8 mouse cellular contexts compared by ENCODE assay signal in the genomic region with DNA sequence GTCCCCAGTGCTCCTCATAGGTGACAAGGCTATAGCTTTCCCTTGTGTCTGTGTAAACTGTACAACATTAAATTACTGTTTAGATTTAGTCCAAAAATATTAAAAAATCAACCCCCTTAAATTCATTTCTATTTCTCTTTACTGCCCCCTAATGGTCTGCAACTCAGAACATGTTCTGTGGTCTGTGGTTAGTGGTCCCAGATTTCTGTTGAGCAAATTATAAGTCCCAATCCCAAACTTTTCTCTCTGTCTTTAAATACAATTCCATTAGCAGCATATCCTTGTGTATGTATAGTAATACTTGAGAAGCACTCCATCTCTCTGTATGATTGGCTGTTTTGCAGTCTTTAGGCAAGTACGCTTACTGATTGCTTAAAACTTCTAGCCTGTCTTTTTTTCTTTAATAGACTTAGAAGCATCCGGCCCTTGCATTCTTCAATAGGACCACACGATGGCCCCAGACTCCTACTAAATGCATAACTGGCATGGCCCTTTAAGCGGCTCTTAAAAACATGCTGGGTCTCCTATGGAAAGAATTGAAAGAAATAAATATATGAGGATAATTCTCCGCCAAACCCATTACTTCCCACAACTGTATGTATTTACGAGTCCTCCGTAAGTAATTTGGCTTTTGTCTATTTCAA. TPM values are rescaled to one million over a fixed set of nuclear protein-coding genes. Genes with fewer than 3 reads are reported as not detected.
DNase-seq lines count a peak whose midpoint lies in the region; ATAC-seq lines count a peak whose summit lies in the region.

No protein-coding gene starts in this region.

- H3K27me3 ChIP-seq in midbrain, embryonic 13.5 days = no peaks in the 10 kb centered on the region

- H3K36me3 ChIP-seq in midbrain, embryonic 13.5 days = no peaks in the 10 kb centered on the region

- no peak overlapping the region for H3K4me3 ChIP-seq in midbrain, embryonic 13.5 days (replicated peaks)

- H3K4me2 ChIP-seq in midbrain, embryonic 13.5 days (replicated peaks) = no peak overlapping the region

- H3K4me1 ChIP-seq in midbrain, embryonic 13.5 days (replicated peaks) = no peaks in the 10 kb centered on the region

- DNase-seq in cerebellum, postnatal 10 days = peak; percentile 53 to 61
- DNase-seq in cerebellum, adult 11-12 months = no peak
- peak; percentile 15 for DNase-seq in 3134 (ENCODE audit: extremely low read depth, insufficient read length, low spot score)
- peak; percentile 55 for DNase-seq in adrenal gland, postnatal 10 days
- peak; percentile 67 to 71 for DNase-seq in kidney, postnatal 4 days
- DNase-seq in thymus, postnatal 25 days = peak; percentile 30

- no peaks in the 10 kb centered on the region for H3K9me3 ChIP-seq in midbrain, embryonic 13.5 days

- no peak overlapping the region for H3K9ac ChIP-seq in midbrain, embryonic 13.5 days (replicated peaks)

- 54% methylated on average over 7 of the region's 7 CpGs for WGBS in midbrain, embryonic 13.5 days

- peak; percentile 83 for ATAC-seq in granulocyte monocyte progenitor cell, adult 5-6 weeks (replicated peaks; ENCODE audit: poor library complexity, severe bottlenecking)
- ATAC-seq in midbrain, embryonic 13.5 days = peak; percentile 27

- no peak overlapping the region for H3K27ac ChIP-seq in midbrain, embryonic 13.5 days

RNA-seq across cellular contexts. Expression of a gene that starts 40.3 kb away (rescaled TPM):
- 10 to 100 TPM; 46.2 to 49.2 TPM for total RNA-seq in adrenal gland, postnatal 10 days (2021)
- 39.4 and 54.3 TPM in 2 replicates for total RNA-seq in granulocyte monocyte progenitor cell, adult 5-6 weeks (2014; fragmentation: Nextera tagmentation)
- total RNA-seq in granulocyte monocyte progenitor cell, adult 5-6 weeks (2017) = 101 and 108 TPM in 2 replicates
- 135 and 141 TPM in 2 replicates for polyA plus RNA-seq in midbrain, embryonic 13.5 days (2015; fragmentation: Nextera tagmentation; extraction: Ambion mirVana)
